Mouse (Mus musculus) layer of hippocampus, adult 2 months (tissue): ENCODE results near the gene Mrs2. TPM values are rescaled to one million over a fixed set of nuclear protein-coding genes. Genes with fewer than 3 reads are reported as not detected.
"Not testable (repeated sequence)": the region's sequence is repeated elsewhere in the genome, so short reads cannot be mapped to it uniquely, and the experiment has no call there.

Experiments
- DNase-seq, 2 experiments: peaks; one replicate each; pipeline ENCODE4 v3.0.0; 2022; ENCODE audit warnings: low spot score in 2 of 2
- H3K27ac ChIP-seq: fragments of 200-600 bp; 2 replicates; pipeline ENCODE4 v1.8.1; 2022
- H3K4me3 ChIP-seq: fragments of 200-600 bp; 2 replicates; pipeline ENCODE4 v1.8.1; 2022; ENCODE audit warnings: mild to moderate bottlenecking
- CTCF ChIP-seq: fragments of 200-600 bp; conservative IDR thresholded peaks from 2 replicates; pipeline ENCODE4 v1.8.1; 2022; ENCODE audit warnings: antibody characterized with exemption, mild to moderate bottlenecking, moderate library complexity
- total RNA-seq, 2 experiments: library from RNA; stranded (reverse); gene quantifications; 2 replicates each; pipeline ENCODE4 v1.2.3; 2021

Mrs2 gene
- total RNA-seq, 2 experiments from 2014 or later: 56.5 to 67.1 TPM

- peak overlapping the region; percentile 77 for H3K27ac ChIP-seq
Measured at GRCm38 (mm10) chr13:25020540-25020892, 337 bp upstream of the Mrs2 start.

GRCm38 (mm10) chr13:25018316-25018715 lies 1.9 kb downstream of the Mrs2 start:
- TF ChIP-seq CTCF: no peak
- H3K4me3 ChIP-seq: no peak overlapping the region
- DNase-seq: no peak
- no peak overlapping the region for H3K27ac ChIP-seq

More at GRCm38 (mm10) chr13:25020540-25020892, 337 bp upstream of the Mrs2 start:
- DNase-seq: no peak
- peak overlapping the region; percentile 83 for H3K4me3 ChIP-seq
- TF ChIP-seq CTCF: no peak

- Histone ChIP-seq H3K27ac (no peak overlapping the region), H3K4me3 (no peak overlapping the region)
- peak in 1 of 2 experiments; percentile 62 for DNase-seq
- TF ChIP-seq CTCF: peak; percentile 67
Measured at GRCm38 (mm10) chr13:25007115-25007514, 13.1 kb downstream of the Mrs2 start.

GRCm38 (mm10) chr13:25002965-25003364 lies 17.2 kb downstream of the Mrs2 start:
- H3K4me3 ChIP-seq: no peak overlapping the region
- DNase-seq: no peak
- peak; percentile 62 for TF ChIP-seq CTCF
- H3K27ac ChIP-seq: no peak overlapping the region

GRCm38 (mm10) chr13:24999538-24999937 lies 20.6 kb downstream of the Mrs2 start:
- Histone ChIP-seq H3K27ac (no peak overlapping the region), H3K4me3 (no peak overlapping the region)
- peak in 1 of 2 experiments; percentile 1 for DNase-seq
- no peak for TF ChIP-seq CTCF

- peak overlapping the region; percentile 19; the same call in 1 of the 2 replicates for H3K27ac ChIP-seq
- no peak for TF ChIP-seq CTCF
Measured at GRCm38 (mm10) chr13:24993160-24993559, 27.0 kb downstream of the Mrs2 start.

GRCm38 (mm10) chr13:24989006-24989405 lies 31.2 kb downstream of the Mrs2 start:
- H3K27ac ChIP-seq: peak overlapping the region; percentile 56
- no peak overlapping the region for H3K4me3 ChIP-seq
- no peak for TF ChIP-seq CTCF
- peak in 1 of 2 experiments; percentile 5 for DNase-seq

More at GRCm38 (mm10) chr13:24993160-24993559, 27.0 kb downstream of the Mrs2 start:
- no peak overlapping the region for H3K4me3 ChIP-seq
- DNase-seq: peak in 1 of 2 experiments; percentile 9

- DNase-seq: peak; percentile 55 to 60
- no peak overlapping the region for H3K4me3 ChIP-seq
- TF ChIP-seq CTCF: peak; percentile 85
- H3K27ac ChIP-seq: peak overlapping the region; percentile 56
Measured at GRCm38 (mm10) chr13:24988391-24988790, 31.8 kb downstream of the Mrs2 start.

- TF ChIP-seq CTCF: no peak
- peak in 1 of 2 experiments; percentile 63 for DNase-seq
- peak overlapping the region; percentile 92 for H3K27ac ChIP-seq
- no peak overlapping the region for H3K4me3 ChIP-seq
Measured at GRCm38 (mm10) chr13:24985435-24985834, 34.7 kb downstream of the Mrs2 start.

GRCm38 (mm10) chr13:24981031-24981430 lies 39.1 kb downstream of the Mrs2 start:
- no peak overlapping the region for H3K27ac ChIP-seq
- H3K4me3 ChIP-seq: no peak overlapping the region
- no peak for TF ChIP-seq CTCF
- no peak for DNase-seq

- H3K4me3 ChIP-seq: no peak overlapping the region
- TF ChIP-seq CTCF: no peak
- H3K27ac ChIP-seq: no peak overlapping the region
- DNase-seq: no peak
Measured at GRCm38 (mm10) chr13:24977820-24978342, 42.3 kb downstream of the Mrs2 start.

GRCm38 (mm10) chr13:24976384-24976783 lies 43.8 kb downstream of the Mrs2 start:
- Histone ChIP-seq H3K27ac (no peak overlapping the region), H3K4me3 (no peak overlapping the region)
- peak; percentile 46 to 63 for DNase-seq
- no peak for TF ChIP-seq CTCF

- H3K4me3 ChIP-seq, H3K27ac ChIP-seq, DNase-seq: not testable (repeated sequence)
Measured at GRCm38 (mm10) chr13:24971776-24972175, 48.4 kb downstream of the Mrs2 start.

GRCm38 (mm10) chr13:24965846-24966201 lies 54.4 kb downstream of the Mrs2 start:
- Histone ChIP-seq H3K27ac (no peak overlapping the region), H3K4me3 (peak overlapping the region; percentile 33; the same call in 1 of the 2 replicates)
- DNase-seq: no peak
- TF ChIP-seq CTCF: no peak
